Mouse (Mus musculus): ENCODE measurements around the gene Tnip1. TPM values are rescaled to one million over a fixed set of nuclear protein-coding genes. Genes with fewer than 3 reads are reported as not detected.

The Tnip1 gene
- polyA plus RNA-seq, 1 experiment from 2014 or later = 19.8 TPM

DNA sequence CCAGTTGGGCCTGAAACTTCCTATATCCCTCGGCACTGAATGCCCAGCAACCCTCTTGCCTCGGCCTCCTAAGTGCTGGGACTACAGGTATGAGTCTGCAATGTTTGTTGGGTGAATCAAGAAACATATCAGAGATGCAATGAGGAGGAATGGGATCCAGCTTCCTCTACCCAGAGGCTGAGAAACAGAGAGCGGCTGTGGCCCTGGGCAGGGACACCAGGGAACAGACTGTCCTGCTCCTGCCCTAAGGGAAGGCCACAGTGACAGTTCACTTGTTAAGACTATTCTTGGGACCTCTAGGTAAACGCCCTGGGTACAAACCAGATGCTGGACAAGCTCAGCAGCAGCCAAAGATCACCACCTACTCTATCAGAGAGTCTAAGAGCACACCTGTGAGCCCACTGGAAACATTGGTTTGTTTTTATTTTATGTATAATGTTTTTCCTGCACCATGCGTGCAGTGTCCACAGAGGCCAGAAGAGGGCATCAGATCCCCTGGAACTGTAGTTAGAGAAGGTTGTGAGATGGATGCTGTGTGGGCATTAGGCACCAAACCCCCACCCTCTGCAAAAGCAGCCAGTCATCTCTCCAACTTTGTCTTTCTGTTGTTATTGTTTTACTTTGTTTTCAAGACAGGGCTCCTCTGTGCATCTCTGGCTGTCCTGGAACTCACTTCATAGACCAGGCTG, 31.2 kb downstream of the Tnip1 start:
- Histone ChIP-seq H3K4me3 (no peak overlapping the region), H3K9me3 (no peaks in the 10 kb centered on the region), H3K27ac (no peak overlapping the region), H3K27me3 (no peaks in the 10 kb centered on the region), H3K36me3 (peaks cover 85% of the 10 kb centered on the region), H3K4me1 (peaks cover 4% of the 10 kb centered on the region), H3K4me2 (no peak overlapping the region), H3K9ac (no peak overlapping the region)
- no peak for ATAC-seq (ENCODE audit: insufficient number of reproducible peaks, insufficient read depth, low FRiP score, low TSS enrichment, low read depth)
- WGBS = 55% methylated on average over 5 of the region's 5 CpGs

DNA sequence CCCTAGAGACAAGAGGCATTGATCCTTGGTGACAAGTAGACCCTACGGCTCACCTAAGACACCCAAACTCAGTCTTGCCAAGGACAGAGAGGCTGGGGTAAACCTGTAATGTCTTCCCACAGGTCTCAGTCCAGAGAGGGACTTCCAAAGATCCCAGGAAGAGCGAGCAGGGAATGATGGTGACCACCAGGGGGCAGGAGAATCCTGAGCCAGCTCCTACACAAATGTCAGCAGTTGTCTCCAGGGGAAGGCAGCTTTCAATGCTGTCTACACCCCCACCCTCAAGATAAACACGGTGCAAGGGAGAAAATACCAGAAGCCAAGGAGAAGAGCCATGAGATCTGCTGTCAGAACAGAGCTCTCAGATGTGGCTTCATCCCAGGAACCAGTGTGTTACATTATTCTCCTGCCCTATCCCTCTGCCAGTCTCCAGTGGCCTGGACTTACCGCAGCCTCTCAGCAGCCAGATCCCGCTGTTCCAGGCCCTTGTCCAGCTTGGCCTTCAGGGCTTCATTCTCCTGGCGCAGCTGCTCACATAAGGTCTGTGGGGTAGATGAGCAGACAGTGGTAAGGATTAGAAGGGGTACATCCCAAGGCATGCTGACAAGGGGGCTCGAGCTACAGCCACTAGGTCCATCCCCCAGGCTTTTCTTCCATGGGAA, 32.3 kb downstream of the Tnip1 start:
- whole genome bisulfite sequencing = 67% methylated on average over 7 of the region's 7 CpGs

DNA sequence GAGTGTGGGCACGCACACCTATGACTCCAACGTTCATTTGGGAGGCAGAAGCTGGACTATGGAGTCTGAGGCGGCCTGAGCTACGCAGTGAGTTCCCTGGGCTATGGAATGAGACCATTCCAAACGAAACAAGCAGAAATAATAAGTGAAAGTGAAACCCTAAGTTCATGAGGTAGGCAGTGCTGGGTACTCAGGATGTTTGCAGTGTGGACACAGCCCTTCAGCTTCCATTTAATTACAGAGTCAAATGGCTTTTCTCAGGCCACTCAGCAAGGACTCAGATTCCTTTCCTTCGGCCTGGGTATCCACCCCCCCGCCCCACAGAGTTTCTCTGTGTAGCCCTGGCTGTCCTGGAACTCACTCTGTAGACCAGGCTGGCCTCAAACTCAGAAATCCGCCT, 33.0 kb downstream of the Tnip1 start:
- no peak overlapping the region for H3K4me2 ChIP-seq
- H3K9me3 ChIP-seq = no peaks in the 10 kb centered on the region
- no peak overlapping the region for H3K4me3 ChIP-seq
- ATAC-seq (ENCODE audit: insufficient number of reproducible peaks, insufficient read depth, low FRiP score, low TSS enrichment, low read depth) = no peak
- WGBS = 80% methylated on average over 8 of the region's 8 CpGs
- H3K27me3 ChIP-seq = no peaks in the 10 kb centered on the region
- peaks cover 87% of the 10 kb centered on the region for H3K36me3 ChIP-seq
- H3K27ac ChIP-seq = no peak overlapping the region
- no peaks in the 10 kb centered on the region for H3K4me1 ChIP-seq
- H3K9ac ChIP-seq = no peak overlapping the region

More for the DNA sequence above, 32.3 kb downstream of the Tnip1 start:
- Histone ChIP-seq H3K27me3 (no peaks in the 10 kb centered on the region), H3K4me3 (no peak overlapping the region), H3K9me3 (no peaks in the 10 kb centered on the region), H3K27ac (no peak overlapping the region), H3K36me3 (peaks cover 88% of the 10 kb centered on the region), H3K4me1 (no peaks in the 10 kb centered on the region), H3K9ac (no peak overlapping the region), H3K4me2 (no peak overlapping the region)
- ATAC-seq (ENCODE audit: insufficient number of reproducible peaks, insufficient read depth, low FRiP score, low TSS enrichment, low read depth) = no peak

DNA sequence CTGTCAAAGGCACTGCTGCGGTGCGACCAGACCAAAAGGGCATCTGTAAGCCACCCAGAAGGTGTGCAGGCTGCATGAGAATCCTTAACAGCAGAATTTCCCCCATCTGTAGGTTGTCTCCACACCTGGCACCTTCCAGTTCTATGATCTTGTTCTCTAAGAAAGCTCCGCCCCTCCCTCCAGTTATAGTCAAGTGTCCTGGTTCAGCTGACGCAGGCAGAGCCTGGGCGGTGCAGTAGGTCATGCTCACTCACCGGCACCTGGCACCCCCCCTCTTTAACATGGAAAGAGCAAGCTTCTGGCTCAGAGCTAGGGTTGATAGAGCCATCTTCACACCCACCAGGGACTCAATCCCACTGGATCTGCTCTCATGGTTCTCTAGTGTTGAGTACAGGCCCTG, 33.4 kb downstream of the Tnip1 start:
- Histone ChIP-seq H3K27ac (no peak overlapping the region), H3K4me1 (no peaks in the 10 kb centered on the region), H3K9ac (no peak overlapping the region), H3K4me3 (no peak overlapping the region), H3K4me2 (no peak overlapping the region), H3K9me3 (no peaks in the 10 kb centered on the region), H3K36me3 (peaks cover 89% of the 10 kb centered on the region), H3K27me3 (no peaks in the 10 kb centered on the region)
- WGBS = 89% methylated on average over 6 of the region's 6 CpGs
- ATAC-seq (ENCODE audit: insufficient number of reproducible peaks, insufficient read depth, low FRiP score, low TSS enrichment, low read depth) = no peak

DNA sequence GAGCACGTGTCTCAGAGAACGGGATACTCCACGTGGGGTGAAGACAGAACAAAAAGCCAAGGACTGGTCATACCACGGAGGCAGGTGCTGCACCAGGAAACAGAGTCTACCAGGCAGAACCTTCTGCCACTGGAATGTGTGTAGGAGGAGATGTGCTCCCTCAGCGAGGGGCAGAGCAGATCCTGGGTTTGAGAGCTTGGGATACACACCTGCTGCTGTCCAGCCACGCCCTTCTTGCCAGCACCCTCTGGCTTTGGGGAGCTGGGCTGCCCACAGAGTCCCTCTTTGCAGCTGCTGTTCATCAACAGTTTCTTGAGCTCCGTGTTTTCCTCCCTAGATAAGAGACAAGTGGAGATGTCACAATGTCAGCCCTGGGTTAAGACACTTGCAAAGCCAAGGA, 33.8 kb downstream of the Tnip1 start:
- peaks cover 89% of the 10 kb centered on the region for H3K36me3 ChIP-seq
- whole genome bisulfite sequencing = 84% methylated on average over 7 of the region's 7 CpGs

DNA sequence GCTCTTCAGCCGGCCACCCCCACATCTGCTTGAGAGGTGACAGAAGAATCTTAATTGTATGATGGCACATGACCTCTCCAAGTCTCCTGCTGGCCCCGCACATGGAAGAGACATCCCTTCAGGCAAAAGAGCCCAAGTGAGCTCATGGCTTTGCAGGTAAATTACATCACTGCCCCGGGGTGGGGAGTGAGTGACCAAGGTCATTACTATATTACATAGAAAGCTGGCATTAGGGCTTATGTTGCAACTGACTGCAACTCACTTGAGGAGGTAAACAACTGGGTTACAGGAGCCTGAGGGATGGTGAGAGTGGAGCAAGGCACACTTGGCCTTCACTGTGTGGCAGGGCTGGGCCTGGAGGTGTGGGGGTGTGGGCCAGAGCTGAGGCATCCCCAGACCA, 34.5 kb downstream of the Tnip1 start:
- Histone ChIP-seq H3K4me3 (no peak overlapping the region), H3K27me3 (no peaks in the 10 kb centered on the region), H3K27ac (no peak overlapping the region), H3K4me1 (no peaks in the 10 kb centered on the region), H3K4me2 (no peak overlapping the region), H3K9ac (no peak overlapping the region), H3K36me3 (peaks cover 89% of the 10 kb centered on the region), H3K9me3 (no peaks in the 10 kb centered on the region)
- ATAC-seq (ENCODE audit: insufficient number of reproducible peaks, insufficient read depth, low FRiP score, low TSS enrichment, low read depth) = no peak
- 87% methylated on average over 3 of the region's 3 CpGs for WGBS

More for the DNA sequence above, 33.8 kb downstream of the Tnip1 start:
- Histone ChIP-seq H3K27me3 (no peaks in the 10 kb centered on the region), H3K9ac (no peak overlapping the region), H3K4me2 (no peak overlapping the region), H3K9me3 (no peaks in the 10 kb centered on the region), H3K27ac (no peak overlapping the region), H3K4me1 (no peaks in the 10 kb centered on the region), H3K4me3 (no peak overlapping the region)
- no peak for ATAC-seq (ENCODE audit: insufficient number of reproducible peaks, insufficient read depth, low FRiP score, low TSS enrichment, low read depth)

DNA sequence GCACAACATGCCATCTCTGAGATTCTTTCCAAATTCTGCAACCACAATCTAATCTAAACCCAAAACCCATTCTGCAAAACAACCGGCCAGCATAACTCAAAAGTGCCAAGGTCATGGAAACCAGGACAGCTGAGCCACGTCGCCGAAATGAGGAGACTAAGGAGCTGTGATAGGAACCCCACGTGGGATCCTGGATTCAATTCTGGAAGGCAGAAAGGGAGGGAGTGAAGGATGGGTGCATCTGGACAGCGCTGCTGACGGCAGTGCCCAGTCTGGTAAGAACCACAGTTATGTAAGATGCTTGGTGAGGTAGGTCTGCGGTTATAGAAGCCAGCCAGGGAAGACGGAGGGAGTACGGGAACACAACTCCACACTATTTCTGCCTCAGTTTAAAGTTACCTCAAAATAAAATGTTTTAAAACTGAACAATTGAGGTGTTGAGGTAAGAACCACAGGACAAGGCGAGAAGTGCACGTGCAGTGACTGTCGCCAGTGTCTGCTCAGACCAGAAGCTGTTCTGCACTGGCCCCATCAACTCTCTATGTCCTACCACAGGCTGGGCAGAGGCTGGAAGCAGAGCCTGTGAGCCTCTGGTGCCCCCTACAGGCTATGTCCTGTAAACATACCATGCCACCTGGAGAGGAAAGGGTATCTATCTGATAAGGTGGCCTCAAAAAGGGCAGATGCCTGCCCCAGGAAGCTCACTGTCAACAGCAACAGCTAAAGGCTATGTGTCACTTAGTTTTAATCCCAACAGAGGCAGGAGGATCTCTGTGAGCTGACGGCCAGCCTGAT, 35.2 kb downstream of the Tnip1 start:
- 81% methylated on average over 14 of the region's 14 CpGs for WGBS
- Histone ChIP-seq H3K4me1 (no peaks in the 10 kb centered on the region), H3K27me3 (no peaks in the 10 kb centered on the region), H3K9me3 (no peaks in the 10 kb centered on the region), H3K4me2 (no peak overlapping the region), H3K36me3 (peaks cover 91% of the 10 kb centered on the region), H3K27ac (no peak overlapping the region), H3K4me3 (no peak overlapping the region), H3K9ac (no peak overlapping the region)
- no peak for ATAC-seq (ENCODE audit: insufficient number of reproducible peaks, insufficient read depth, low FRiP score, low TSS enrichment, low read depth)

DNA sequence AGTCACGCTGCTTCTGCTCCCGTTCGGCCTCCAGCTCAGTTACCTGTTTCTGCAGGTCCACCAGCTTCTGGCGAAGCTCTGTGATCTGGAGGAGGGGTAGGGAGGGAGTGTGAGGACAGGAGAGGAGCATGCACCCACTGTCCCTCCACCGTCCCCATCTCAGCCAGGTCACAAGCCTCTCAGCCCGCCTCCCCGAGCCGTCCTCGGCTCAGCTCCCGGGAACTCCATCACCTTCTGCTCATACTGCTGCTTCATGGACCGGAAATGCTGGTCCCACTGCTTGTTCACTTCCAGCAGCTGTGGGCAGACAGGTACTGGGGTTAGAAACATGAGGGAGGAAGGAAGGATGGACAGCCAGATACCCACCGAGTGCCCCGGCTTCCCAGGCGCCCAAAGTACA, 38.6 kb downstream of the Tnip1 start:
- Histone ChIP-seq H3K27ac (no peak overlapping the region), H3K4me2 (no peak overlapping the region), H3K9me3 (no peaks in the 10 kb centered on the region), H3K9ac (no peak overlapping the region), H3K36me3 (peaks cover 91% of the 10 kb centered on the region), H3K4me3 (no peak overlapping the region), H3K27me3 (no peaks in the 10 kb centered on the region), H3K4me1 (no peaks in the 10 kb centered on the region)
- no peak for ATAC-seq (ENCODE audit: insufficient number of reproducible peaks, insufficient read depth, low FRiP score, low TSS enrichment, low read depth)
- 93% methylated on average over 14 of the region's 14 CpGs for WGBS

DNA sequence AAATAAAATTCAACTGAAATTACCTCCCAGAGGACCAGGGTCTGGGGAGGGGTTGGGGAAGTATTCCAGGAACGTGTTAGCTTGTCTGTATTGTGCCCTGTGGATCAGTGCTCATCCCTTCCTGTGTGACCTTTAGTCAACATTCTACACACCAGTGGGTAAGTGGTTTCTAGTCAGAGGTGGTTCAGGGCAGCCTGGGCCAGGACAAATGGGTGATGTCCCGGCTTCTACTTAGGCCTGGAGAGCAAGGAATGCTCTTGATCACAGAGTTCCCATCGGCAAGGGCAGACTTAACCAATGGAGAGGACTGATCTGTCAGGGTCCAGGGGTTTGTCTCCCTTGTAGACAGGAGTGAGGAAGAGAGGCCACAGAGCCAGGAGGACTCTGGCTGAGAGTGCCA, 40.2 kb downstream of the Tnip1 start:
- H3K36me3 ChIP-seq = peaks cover 94% of the 10 kb centered on the region
- 90% methylated on average over 3 of the region's 3 CpGs for WGBS
- no peak overlapping the region for H3K4me3 ChIP-seq
- H3K4me2 ChIP-seq = no peak overlapping the region
- no peaks in the 10 kb centered on the region for H3K27me3 ChIP-seq
- no peaks in the 10 kb centered on the region for H3K4me1 ChIP-seq
- H3K9ac ChIP-seq = no peak overlapping the region
- H3K9me3 ChIP-seq = no peaks in the 10 kb centered on the region
- no peak for ATAC-seq (ENCODE audit: insufficient number of reproducible peaks, insufficient read depth, low FRiP score, low TSS enrichment, low read depth)
- H3K27ac ChIP-seq = no peak overlapping the region

DNA sequence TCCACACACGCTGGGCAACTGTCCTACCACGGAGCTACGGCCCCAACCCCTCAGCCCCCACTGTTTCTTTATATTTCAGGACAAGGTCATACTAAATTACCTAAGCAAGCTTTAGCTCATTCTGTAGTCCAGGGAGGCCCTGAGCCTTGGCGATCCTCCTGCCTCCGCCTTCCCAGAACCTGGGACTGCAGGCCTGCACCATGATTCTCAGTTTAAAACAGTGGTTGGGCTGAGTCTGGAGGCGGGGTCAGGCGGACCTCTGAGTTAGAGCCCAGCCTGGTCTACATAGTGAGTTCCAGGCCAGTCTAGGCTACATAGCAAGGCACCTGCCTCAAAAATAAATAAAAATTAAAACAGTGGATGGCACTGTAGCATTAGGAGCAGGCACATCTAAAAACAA, 40.9 kb downstream of the Tnip1 start:
- ATAC-seq (ENCODE audit: insufficient number of reproducible peaks, insufficient read depth, low FRiP score, low TSS enrichment, low read depth) = 0 out of 2 replicates have a peak, but pooled peaks have one; percentile 41
- Histone ChIP-seq H3K36me3 (peaks cover 94% of the 10 kb centered on the region), H3K9me3 (no peaks in the 10 kb centered on the region), H3K9ac (no peak overlapping the region), H3K4me2 (no peak overlapping the region), H3K4me3 (no peak overlapping the region), H3K27me3 (no peaks in the 10 kb centered on the region), H3K4me1 (no peaks in the 10 kb centered on the region), H3K27ac (no peak overlapping the region)
- WGBS = 55% methylated on average over 7 of the region's 7 CpGs

DNA sequence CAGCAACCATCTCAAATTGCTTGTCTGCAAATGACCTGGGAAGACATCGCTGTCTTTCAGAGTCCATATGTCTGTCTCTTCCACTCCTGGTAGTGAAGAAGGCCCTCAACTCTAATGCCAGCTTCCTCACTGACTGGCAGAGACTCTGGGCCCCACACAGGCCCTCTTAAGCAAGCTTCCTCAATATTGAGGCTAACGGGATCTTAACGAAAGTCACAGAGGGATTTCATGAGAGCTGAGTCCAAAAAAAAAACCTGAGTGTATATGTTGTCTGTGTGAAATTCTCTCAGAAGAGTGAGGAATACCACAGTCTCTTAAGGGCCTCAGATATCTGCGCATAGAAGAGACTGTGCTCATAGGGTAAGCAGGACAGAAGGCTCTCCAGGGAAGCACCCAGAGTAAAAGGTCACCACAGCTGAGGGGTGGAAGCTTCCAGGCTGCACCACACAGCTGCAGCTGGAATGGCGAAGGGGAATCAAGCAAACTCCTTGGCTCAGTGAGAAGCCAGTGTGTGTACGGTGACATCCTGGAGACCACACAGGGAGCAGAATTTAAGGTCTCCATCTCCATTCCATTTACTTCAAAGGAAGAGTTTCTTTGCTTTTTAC, 41.6 kb downstream of the Tnip1 start:
- Histone ChIP-seq H3K4me2 (no peak overlapping the region), H3K9ac (no peak overlapping the region), H3K9me3 (no peaks in the 10 kb centered on the region), H3K27me3 (no peaks in the 10 kb centered on the region), H3K4me1 (no peaks in the 10 kb centered on the region), H3K27ac (no peak overlapping the region), H3K4me3 (no peak overlapping the region), H3K36me3 (peaks cover 92% of the 10 kb centered on the region)
- no peak for ATAC-seq (ENCODE audit: insufficient number of reproducible peaks, insufficient read depth, low FRiP score, low TSS enrichment, low read depth)
- 75% methylated on average over 6 of the region's 6 CpGs for WGBS
